In genomic region chr6:53493864-53494263, GRCm38 (mm10) we compare ENCODE assay signal across 26 mouse cellular contexts.
DNase-seq lines count a peak whose midpoint lies in the region; ATAC-seq and TF ChIP-seq lines count a peak whose summit lies in the region.
"Had no signal": no experiment of that assay in that cellular context is flagged by ENCODE, and none has a peak within 500 bp of the region (broad histone marks: within the 10 kb centered on the region; RNA-seq: fewer than 3 reads in every experiment).

No protein-coding gene starts in this region.

- H3K9ac ChIP-seq in lung, embryonic 14.5 days, result no peak overlapping the region
- H3K9ac ChIP-seq in forebrain, embryonic 15.5 days (replicated peaks), result no peak overlapping the region
- H3K9ac ChIP-seq: embryonic facial prominence, embryonic 12.5 days; hindbrain, embryonic 14.5 days; midbrain, embryonic 13.5 days; stomach, embryonic 15.5 days had no signal

- H3K27ac ChIP-seq in heart, embryonic 10.5 days, result peak overlapping the region; percentile 10; the same call in 1 of the 2 replicates
- H3K27ac ChIP-seq in lung, embryonic 14.5 days (ENCODE audit: low read depth), result no peak overlapping the region
- H3K27ac ChIP-seq in forebrain, embryonic 15.5 days (replicated peaks), result no peak overlapping the region
- H3K27ac ChIP-seq: embryonic facial prominence, embryonic 12.5 days; hindbrain, embryonic 14.5 days; midbrain, embryonic 13.5 days; stomach, embryonic 15.5 days had no signal

- TF ChIP-seq POLR2A in lung, adult 2 months (IDR thresholded peaks at IDR 0.05; ENCODE audit: borderline replicate concordance, extremely low read depth, low read depth, low read length), result no peak

- ATAC-seq in lung, embryonic 14.5 days (ENCODE audit: insufficient read depth), result no peak
- no peak for ATAC-seq in forebrain, embryonic 15.5 days (replicated peaks)
- ATAC-seq: forebrain, embryonic 14.5 days; midbrain, embryonic 13.5 days had no signal

- no peaks in the 10 kb centered on the region for H3K27me3 ChIP-seq in heart, embryonic 10.5 days (ENCODE audit: insufficient read depth, poor library complexity, severe bottlenecking)
- no peaks in the 10 kb centered on the region for H3K27me3 ChIP-seq in lung, embryonic 14.5 days (ENCODE audit: insufficient read depth, low read length)
- no peaks in the 10 kb centered on the region for H3K27me3 ChIP-seq in forebrain, embryonic 15.5 days
- H3K27me3 ChIP-seq: embryonic facial prominence, embryonic 12.5 days; midbrain, embryonic 13.5 days; stomach, embryonic 15.5 days had no signal

- H3K4me1 ChIP-seq in heart, embryonic 10.5 days, result peaks cover 13% of the 10 kb centered on the region; the same call in 1 of the 2 replicates
- H3K4me1 ChIP-seq in lung, adult 2 months (ENCODE audit: control insufficient read depth, insufficient read depth, low read length), result peaks cover 9% of the 10 kb centered on the region; the same call in 1 of the 2 replicates
- H3K4me1 ChIP-seq in lung, embryonic 14.5 days (ENCODE audit: insufficient read depth), result no peaks in the 10 kb centered on the region; the same call in 1 of the 2 replicates
- H3K4me1 ChIP-seq in forebrain, embryonic 15.5 days, result peaks cover 8% of the 10 kb centered on the region; the same call in 1 of the 2 replicates
- H3K4me1 ChIP-seq: midbrain, embryonic 13.5 days had no signal

- no peaks in the 10 kb centered on the region for H3K9me3 ChIP-seq in heart, embryonic 10.5 days
- no peaks in the 10 kb centered on the region for H3K9me3 ChIP-seq in lung, embryonic 14.5 days (ENCODE audit: low read depth, low read length)
- H3K9me3 ChIP-seq in forebrain, embryonic 15.5 days, result no peaks in the 10 kb centered on the region
- H3K9me3 ChIP-seq: embryonic facial prominence, embryonic 12.5 days; midbrain, embryonic 13.5 days; stomach, embryonic 15.5 days had no signal

- 60% methylated on average over 5 of the region's 5 CpGs for WGBS in heart, embryonic 10.5 days
- WGBS in lung, adult 2 months, result 26% methylated on average over 5 of the region's 5 CpGs
- WGBS in lung, embryonic 14.5 days, result 38% methylated on average over 5 of the region's 5 CpGs
- 71% methylated on average over 5 of the region's 5 CpGs for WGBS in forebrain, embryonic 15.5 days

- no peaks in the 10 kb centered on the region for H3K36me3 ChIP-seq in heart, embryonic 10.5 days
- H3K36me3 ChIP-seq in lung, embryonic 14.5 days (ENCODE audit: insufficient read depth), result no peaks in the 10 kb centered on the region
- no peaks in the 10 kb centered on the region for H3K36me3 ChIP-seq in forebrain, embryonic 15.5 days
- H3K36me3 ChIP-seq: embryonic facial prominence, embryonic 12.5 days; G1E; midbrain, embryonic 13.5 days; stomach, embryonic 15.5 days had no signal

- intact Hi-C loops in heart, postnatal 25 days (cut with DNase I), result no loop called here
- intact Hi-C loops in left cerebral cortex, postnatal 25 days (cut with DNase I), result no loop called here

- H3K4me2 ChIP-seq in lung, embryonic 14.5 days, result no peak overlapping the region
- no peak overlapping the region for H3K4me2 ChIP-seq in forebrain, embryonic 15.5 days (replicated peaks)
- H3K4me2 ChIP-seq: embryonic facial prominence, embryonic 12.5 days; hindbrain, embryonic 14.5 days; liver, embryonic 11.5 days; midbrain, embryonic 13.5 days; stomach, embryonic 15.5 days had no signal

- H3K4me3 ChIP-seq in heart, embryonic 10.5 days, result no peak overlapping the region
- H3K4me3 ChIP-seq in lung, adult 2 months (replicated peaks; ENCODE audit: extremely low read depth, low read depth, low read length), result no peak overlapping the region
- no peak overlapping the region for H3K4me3 ChIP-seq in lung, embryonic 14.5 days (ENCODE audit: low read depth, low read length)
- no peak overlapping the region for H3K4me3 ChIP-seq in forebrain, embryonic 15.5 days
- H3K4me3 ChIP-seq: embryonic facial prominence, embryonic 12.5 days; midbrain, embryonic 13.5 days; stomach, embryonic 15.5 days had no signal

- no peak for TF ChIP-seq CTCF in lung, adult 2 months (IDR thresholded peaks at IDR 0.05; ENCODE audit: insufficient read depth, low read length)
- TF ChIP-seq CTCF in lung, embryonic 14.5 days (IDR thresholded peaks at IDR 0.05; ENCODE audit: low read depth), result no peak

- no peak for DNase-seq in heart, embryonic 10.5 days (ENCODE audit: low spot score)
- no peak for DNase-seq in heart, postnatal 25 days (ENCODE audit: low spot score)
- peak; percentile 10 to 24 for DNase-seq in lung, adult 18-20 months
- no peak for DNase-seq in lung, adult 2 months
- peak; percentile 56 for DNase-seq in lung, embryonic 14.5 days
- peak; percentile 15 for DNase-seq in lung, postnatal 14 days
- DNase-seq in left cerebral cortex, postnatal 25 days (ENCODE audit: low spot score in 2 of 2), result no peak
- DNase-seq: adrenal gland, adult 8-10 months; cerebellum, adult 9-11 months; embryo, embryonic 11 days; gastrocnemius, postnatal 25 days; kidney, adult 18-20 months; kidney, postnatal 36 days; layer of hippocampus, postnatal 36 days; retina, postnatal 1 day; right cerebral cortex, postnatal 25 days; thymus, adult 18-20 months; thymus, postnatal 25 days had no signal

Comparison
In these comparisons a context has a peak if more than half of its experiments do, and no peak if none do; other contexts are left out.
1. DNase-seq: peak in lung, adult 18-20 months (2 of 2), lung, embryonic 14.5 days (single experiment) and lung, postnatal 14 days (single experiment); none in heart, embryonic 10.5 days (single experiment), heart, postnatal 25 days (single experiment), lung, adult 2 months (single experiment) and left cerebral cortex, postnatal 25 days (0 of 2).